Mouse (Mus musculus) megakaryocyte, embryonic 14.5 days (primary cell): ENCODE measurements at regions not wholly inside any gene's neighbourhood (a gene's known extent, or its start where the extent isn't known, plus 50 kb on each side); places are given as distances from the start of the nearest gene placed in this dataset.

ENCODE experiments used
- H3K27me3 ChIP-seq: replicated peaks from 2 replicates; pipeline ENCODE3; 2012; ENCODE audit warnings: inconsistent platforms
- H3K36me3 ChIP-seq: replicated peaks from 2 replicates; pipeline ENCODE3; 2012; ENCODE audit warnings: low read length, inconsistent platforms, mixed read lengths
- H3K4me1 ChIP-seq: 2 replicates; pipeline ENCODE4 v1.6.1; 2012; ENCODE audit warnings: inconsistent platforms
- H3K4me3 ChIP-seq: replicated peaks from 2 replicates; pipeline ENCODE3; 2012; ENCODE audit warnings: moderate library complexity, mild to moderate bottlenecking, inconsistent platforms
- H3K9me3 ChIP-seq: 2 replicates; pipeline ENCODE4 v1.6.1; 2012; ENCODE audit warnings: inconsistent platforms
- FLI1 ChIP-seq: IDR thresholded peaks from 2 replicates; pipeline ENCODE4 v1.6.1; 2012; ENCODE audit warnings: low read length, inconsistent platforms, mixed read lengths
- GATA1 ChIP-seq: IDR thresholded peaks from 3 replicates; pipeline ENCODE4 v1.6.1; 2012; ENCODE audit warnings: mixed read lengths, low read length, inconsistent platforms, borderline replicate concordance

DNA sequence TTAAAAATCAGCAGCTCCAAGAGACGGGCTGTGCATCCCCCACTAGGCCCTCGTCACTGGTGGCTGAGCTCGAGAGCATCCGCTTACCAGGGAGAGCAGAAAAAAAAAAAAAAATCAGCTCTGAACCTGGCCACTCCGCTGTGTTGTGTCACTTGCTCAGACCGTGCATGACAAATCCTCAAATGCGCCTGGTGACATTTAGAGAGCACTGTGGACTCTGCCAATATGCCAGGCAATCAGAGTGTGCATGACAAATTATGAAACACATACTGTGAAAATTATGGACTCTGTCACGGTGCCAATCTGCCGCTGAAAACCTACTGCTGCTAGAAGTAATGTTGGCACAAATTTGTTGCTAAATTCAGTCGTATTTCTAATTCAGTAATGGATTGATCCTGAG is 797.4 kb downstream of the Robo1 start:
- H3K27me3 ChIP-seq, result no peaks in the 10 kb centered on the region
- no peak for TF ChIP-seq FLI1

GRCm38 (mm10) chr16:73100273-73100672 is 792.2 kb downstream of the Robo1 start:
- peaks cover 3% of the 10 kb centered on the region; the same call in 1 of the 2 replicates for H3K4me1 ChIP-seq
- H3K4me3 ChIP-seq, result no peak overlapping the region
- TF ChIP-seq FLI1, result no peak
- no peak for TF ChIP-seq GATA1
- no peaks in the 10 kb centered on the region for H3K36me3 ChIP-seq
- no peaks in the 10 kb centered on the region for H3K9me3 ChIP-seq
- H3K27me3 ChIP-seq, result no peaks in the 10 kb centered on the region

More for the DNA sequence above, 797.4 kb downstream of the Robo1 start:
- Histone ChIP-seq H3K4me3 (no peak overlapping the region), H3K4me1 (peaks cover 3% of the 10 kb centered on the region; the same call in 1 of the 2 replicates), H3K9me3 (no peaks in the 10 kb centered on the region), H3K36me3 (no peaks in the 10 kb centered on the region)

- no peaks in the 10 kb centered on the region for H3K9me3 ChIP-seq
- H3K27me3 ChIP-seq, result no peaks in the 10 kb centered on the region
- no peak overlapping the region for H3K4me3 ChIP-seq
- no peaks in the 10 kb centered on the region for H3K36me3 ChIP-seq
- peaks cover 3% of the 10 kb centered on the region; the same call in 1 of the 2 replicates for H3K4me1 ChIP-seq
- TF ChIP-seq FLI1 (no peak), GATA1 (no peak)
These were observed 790.7 kb downstream of the Robo1 start for GRCm38 (mm10) chr16:73098760-73099159.

GRCm38 (mm10) chr16:73097176-73097575 is 789.1 kb downstream of the Robo1 start:
- Histone ChIP-seq H3K27me3 (no peaks in the 10 kb centered on the region), H3K9me3 (no peaks in the 10 kb centered on the region), H3K36me3 (no peaks in the 10 kb centered on the region), H3K4me1 (0 out of 2 replicates have a peak, but pooled peaks cover 3% of the 10 kb centered on the region), H3K4me3 (no peak overlapping the region)
- no peak for TF ChIP-seq FLI1
- no peak for TF ChIP-seq GATA1

DNA sequence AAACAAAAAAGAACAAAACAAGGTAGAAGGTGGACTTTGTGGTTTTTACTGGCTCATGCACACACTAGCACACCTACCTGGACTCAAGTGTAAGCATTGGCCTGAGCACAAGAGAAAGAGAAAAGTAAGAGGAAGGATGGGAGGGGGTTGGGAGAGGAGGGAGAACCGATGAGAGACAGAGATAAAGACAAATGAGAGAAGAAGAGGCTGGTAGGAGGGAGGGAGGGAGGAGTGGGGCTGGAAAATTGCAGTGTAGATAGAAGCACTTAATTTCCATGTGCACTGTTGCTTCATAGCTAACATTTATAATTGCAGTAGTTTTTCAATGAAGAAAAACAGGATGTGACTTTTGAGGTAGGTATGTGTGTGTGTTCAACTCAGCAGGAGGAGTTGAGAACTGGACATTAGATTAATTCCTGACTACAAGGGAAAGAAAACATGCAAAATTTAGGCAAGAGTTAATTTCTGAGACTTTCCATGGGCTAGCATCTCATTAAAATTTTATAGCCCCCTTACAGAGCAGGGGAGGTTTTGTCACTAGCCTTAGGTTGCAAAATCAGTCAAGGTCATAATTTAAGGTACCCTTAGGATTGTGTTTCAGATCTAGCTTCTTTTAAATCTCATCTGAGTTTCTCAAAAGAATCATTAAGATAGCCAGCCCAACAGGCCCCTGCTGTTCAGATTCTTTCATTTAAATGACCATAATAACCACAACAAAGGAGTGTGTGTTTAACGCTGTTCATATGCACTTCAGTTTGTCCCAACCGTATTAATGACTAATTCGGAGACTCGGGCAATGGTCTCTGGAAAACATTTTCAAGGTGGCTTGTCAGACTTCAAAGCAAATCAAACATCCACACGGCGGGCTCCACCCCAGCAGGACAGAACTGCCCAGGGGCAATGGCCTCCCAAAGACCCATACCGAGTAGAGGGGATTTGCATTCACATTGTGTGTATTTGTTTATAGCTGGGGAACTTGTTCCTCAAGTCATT is 788.3 kb downstream of the Robo1 start:
- TF ChIP-seq FLI1 (no peak), GATA1 (no peak)
- H3K27me3 ChIP-seq, result no peaks in the 10 kb centered on the region

More for the DNA sequence above, 788.3 kb downstream of the Robo1 start:
- no peak overlapping the region for H3K4me3 ChIP-seq
- no peaks in the 10 kb centered on the region for H3K9me3 ChIP-seq
- no peaks in the 10 kb centered on the region for H3K36me3 ChIP-seq
- 0 out of 2 replicates have a peak, but pooled peaks cover 2% of the 10 kb centered on the region for H3K4me1 ChIP-seq
